Mouse (Mus musculus) inflammation-experienced regulatory T-cells (primary cell): ENCODE data around the gene Hist1h2bf. TPM values are rescaled to one million over a fixed set of nuclear protein-coding genes. Genes with fewer than 3 reads are reported as not detected.

ENCODE experiments used
- polyA plus RNA-seq, 2 experiments: library from polyadenylated mRNA; unstranded; fragments of 100-300 nt; shearing (Covaris generic); gene quantifications; one replicate each; pipeline ENCODE4 v1.2.1; 2017

Hist1h2bf gene
- polyA plus RNA-seq, 2 experiments from 2014 or later = 1.5 TPM; not detected in 1

Other genes with a start within 250 kb of the Hist1h2bf start
- 10 to 100 TPM; 17.0 to 20.0 TPM for gene Zfp322a, start 205.0 kb downstream of the Hist1h2bf start, polyA plus RNA-seq
- 10 to 100 TPM in 1 of 2 experiments, 1 to 10 TPM in 1; 9.8 to 10.9 TPM for gene Abt1, start 150.3 kb downstream of the Hist1h2bf start, polyA plus RNA-seq
- gene Btn1a1, start 108.3 kb downstream of the Hist1h2bf start, polyA plus RNA-seq = 1 to 10 TPM in 1 of 2 experiments, under 1 TPM in 1; 0.16 to 2.6 TPM
- gene Btn2a2, start 85.3 kb downstream of the Hist1h2bf start, polyA plus RNA-seq = under 1 TPM in 1 of 2 experiments, not detected in 1; 0.17 TPM
- 10 to 100 TPM in 1 of 2 experiments, 1 to 10 TPM in 1; 7.1 to 14.6 TPM for gene Hist1h4h, start 43.1 kb downstream of the Hist1h2bf start, polyA plus RNA-seq
- not detected for gene Hist1h2af, start 40.3 kb downstream of the Hist1h2bf start, polyA plus RNA-seq
- gene Hist1h3g, start 38.8 kb downstream of the Hist1h2bf start, polyA plus RNA-seq = not detected
- gene Hist1h2bh, start 30.8 kb downstream of the Hist1h2bf start, polyA plus RNA-seq = 1 to 10 TPM in 1 of 2 experiments, under 1 TPM in 1; 0.52 to 5.2 TPM
- gene Hist1h3f, start 30.1 kb downstream of the Hist1h2bf start, polyA plus RNA-seq = 1 to 10 TPM; 1.3 to 3.2 TPM
- gene Hist1h4f, start 22.5 kb downstream of the Hist1h2bf start, polyA plus RNA-seq = 1 to 10 TPM in 1 of 2 experiments, not detected in 1; 1.4 TPM
- gene Hist1h1d, start 20.9 kb downstream of the Hist1h2bf start, polyA plus RNA-seq = 1 to 10 TPM in 1 of 2 experiments, under 1 TPM in 1; 0.99 to 2.4 TPM
- gene Hist1h3e, start 11.8 kb downstream of the Hist1h2bf start, polyA plus RNA-seq = 1 to 10 TPM; 3.2 to 8.8 TPM
- 1 to 10 TPM; 4.5 to 6.5 TPM for gene Hist1h2ae, start 3.0 kb downstream of the Hist1h2bf start, polyA plus RNA-seq
- gene Hist1h2bg, start 2.8 kb downstream of the Hist1h2bf start, polyA plus RNA-seq = 10 to 100 TPM in 1 of 2 experiments, 1 to 10 TPM in 1; 7.3 to 11.3 TPM
- under 1 TPM in 1 of 2 experiments, not detected in 1; 0.35 TPM for gene Hist1h2ad, start 185 bp upstream of the Hist1h2bf start, polyA plus RNA-seq
- under 1 TPM in 1 of 2 experiments, not detected in 1; 0.23 TPM for gene Hist1h3d, start 1.6 kb upstream of the Hist1h2bf start, polyA plus RNA-seq
- 10 to 100 TPM; 12.4 to 29.7 TPM for gene Hist1h4d, start 7.4 kb upstream of the Hist1h2bf start, polyA plus RNA-seq
- 1 to 10 TPM; 2.7 to 2.9 TPM for gene Hist1h2be, start 46.9 kb upstream of the Hist1h2bf start, polyA plus RNA-seq
- gene Hist1h1e, start 48.4 kb upstream of the Hist1h2bf start, polyA plus RNA-seq = 10 to 100 TPM; 13.4 to 19.2 TPM
- gene Hist1h2ac, start 109.8 kb upstream of the Hist1h2bf start, polyA plus RNA-seq = 1 to 10 TPM; 2.2 to 4.6 TPM
- 1 to 10 TPM; 6.3 to 8.3 TPM for gene Hist1h2bc, start 110.0 kb upstream of the Hist1h2bf start, polyA plus RNA-seq
- under 1 TPM in 1 of 2 experiments, not detected in 1; 0.53 TPM for gene Hist1h1t, start 121.6 kb upstream of the Hist1h2bf start, polyA plus RNA-seq
- 10 to 100 TPM in 1 of 2 experiments, 1 to 10 TPM in 1; 4.3 to 11.5 TPM for gene Hist1h4c, start 124.3 kb upstream of the Hist1h2bf start, polyA plus RNA-seq
- under 1 TPM; 0.75 to 0.92 TPM for gene Hfe, start 136.7 kb upstream of the Hist1h2bf start, polyA plus RNA-seq
- gene Hist1h1c, start 164.6 kb upstream of the Hist1h2bf start, polyA plus RNA-seq = 10 to 100 TPM; 25.5 to 40.4 TPM
- gene Hist1h3c, start 171.4 kb upstream of the Hist1h2bf start, polyA plus RNA-seq = not detected
- gene Hist1h2bb, start 172.5 kb upstream of the Hist1h2bf start, polyA plus RNA-seq = under 1 TPM in 1 of 2 experiments, not detected in 1; 0.80 TPM
- gene Hist1h2ab, start 176.9 kb upstream of the Hist1h2bf start, polyA plus RNA-seq = 1 to 10 TPM in 1 of 2 experiments, under 1 TPM in 1; 0.42 to 2.0 TPM
- not detected for gene Hist1h3b, start 178.1 kb upstream of the Hist1h2bf start, polyA plus RNA-seq
- 1 to 10 TPM; 6.9 to 9.9 TPM for gene Hist1h4b, start 182.8 kb upstream of the Hist1h2bf start, polyA plus RNA-seq
- not detected for gene Hist1h4a, start 187.0 kb upstream of the Hist1h2bf start, polyA plus RNA-seq
- 10 to 100 TPM in 1 of 2 experiments, 1 to 10 TPM in 1; 5.0 to 15.8 TPM for gene Hist1h3a, start 188.2 kb upstream of the Hist1h2bf start, polyA plus RNA-seq
- 1 to 10 TPM; 1.0 to 1.6 TPM for gene Hist1h1a, start 189.5 kb upstream of the Hist1h2bf start, polyA plus RNA-seq
- gene Trim38, start 195.7 kb upstream of the Hist1h2bf start, polyA plus RNA-seq = under 1 TPM; 0.07 to 0.47 TPM
- gene Slc17a2, start 232.8 kb upstream of the Hist1h2bf start, polyA plus RNA-seq = under 1 TPM; 0.04 to 0.13 TPM